10 mouse cellular contexts compared by ENCODE assay signal in the genomic region with DNA sequence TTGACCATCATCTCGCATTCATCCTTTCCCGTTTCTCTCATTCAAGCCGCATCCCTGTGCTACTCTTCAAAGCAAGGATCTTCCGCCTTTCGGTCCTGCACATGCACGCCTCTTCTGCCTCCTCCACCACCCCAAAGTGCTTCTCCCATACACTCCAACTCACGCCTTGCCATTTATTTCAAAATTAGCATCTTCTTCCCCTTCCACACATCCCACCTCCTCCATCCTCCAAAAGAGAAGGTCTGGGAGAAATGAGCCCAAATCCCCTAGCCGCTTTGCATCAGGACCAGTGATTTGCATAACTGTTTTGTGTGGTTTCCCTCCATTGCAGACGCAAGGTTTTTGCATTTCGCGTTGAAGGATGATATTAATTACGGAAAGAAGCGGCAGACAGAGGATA. TPM values are rescaled to one million over a fixed set of nuclear protein-coding genes. Genes with fewer than 3 reads are reported as not detected.
DNase-seq lines count a peak whose midpoint lies in the region; ATAC-seq lines count a peak whose summit lies in the region.
"Had no signal": no experiment of that assay in that cellular context is flagged by ENCODE, and none has a peak within 500 bp of the region (broad histone marks: within the 10 kb centered on the region; RNA-seq: fewer than 3 reads in every experiment).

No protein-coding gene starts in this region.

- peak overlapping the region; percentile 67 for H3K4me3 ChIP-seq in forebrain, embryonic 11.5 days (ENCODE audit: low read depth, low read length)
- H3K4me3 ChIP-seq in midbrain, embryonic 10.5 days: peak overlapping the region; percentile 79
- H3K4me3 ChIP-seq in liver, embryonic 11.5 days (ENCODE audit: low read depth, low read length): no peak overlapping the region

- H3K36me3 ChIP-seq in forebrain, embryonic 11.5 days (ENCODE audit: control insufficient read depth, insufficient read depth, low read length): no peaks in the 10 kb centered on the region
- H3K36me3 ChIP-seq in midbrain, embryonic 10.5 days: no peaks in the 10 kb centered on the region
- H3K36me3 ChIP-seq in liver, embryonic 11.5 days (ENCODE audit: control insufficient read depth, insufficient read depth, low read length): no peaks in the 10 kb centered on the region

- DNase-seq in embryo, embryonic 10.5 days (ENCODE audit: low spot score): peak; percentile 22
- no peak for DNase-seq in embryo, embryonic 10 days (ENCODE audit: low spot score)
- DNase-seq in brain, adult 2 months (ENCODE audit: low read depth, low spot score): peak; percentile 78
- DNase-seq in forebrain, embryonic 11.5 days (ENCODE audit: low spot score): peak; percentile 43
- DNase-seq in midbrain, embryonic 10.5 days (ENCODE audit: low spot score): peak; percentile 23
- DNase-seq in liver, embryonic 11.5 days (ENCODE audit: low spot score): no peak
- DNase-seq in thymus, adult 18-20 months: no peak
- DNase-seq in gastrocnemius, postnatal 25 days: no peak
- DNase-seq: kidney, postnatal 14 days; lung, postnatal 4 days had no signal

- peak overlapping the region; percentile 79 for H3K4me2 ChIP-seq in forebrain, embryonic 11.5 days (ENCODE audit: low read depth, low read length, severe bottlenecking)
- H3K4me2 ChIP-seq in liver, embryonic 11.5 days: no peak overlapping the region

- H3K27me3 ChIP-seq in forebrain, embryonic 11.5 days (ENCODE audit: control insufficient read depth, insufficient read depth, low read length): peaks cover 3% of the 10 kb centered on the region; the same call in 1 of the 2 replicates
- peaks cover 38% of the 10 kb centered on the region for H3K27me3 ChIP-seq in midbrain, embryonic 10.5 days (ENCODE audit: low read depth, poor library complexity, severe bottlenecking)
- H3K27me3 ChIP-seq in liver, embryonic 11.5 days (replicated peaks; ENCODE audit: control insufficient read depth, insufficient read depth, low read length): peaks cover 32% of the 10 kb centered on the region

- H3K4me1 ChIP-seq in forebrain, embryonic 11.5 days (replicated peaks; ENCODE audit: control insufficient read depth, insufficient read depth, low read length): peaks cover 3% of the 10 kb centered on the region; the same call in 1 of the 2 replicates
- peaks cover 27% of the 10 kb centered on the region for H3K4me1 ChIP-seq in midbrain, embryonic 10.5 days
- H3K4me1 ChIP-seq in liver, embryonic 11.5 days (replicated peaks; ENCODE audit: control insufficient read depth, insufficient read depth, low read length): no peaks in the 10 kb centered on the region

- no peak for ATAC-seq in forebrain, embryonic 11.5 days (replicated peaks; ENCODE audit: low FRiP score)
- ATAC-seq in liver, embryonic 11.5 days (replicated peaks; ENCODE audit: low FRiP score): no peak

- no peaks in the 10 kb centered on the region for H3K9me3 ChIP-seq in forebrain, embryonic 11.5 days (ENCODE audit: control insufficient read depth, low read length)
- 0 out of 2 replicates have a peak, but pooled peaks cover 7% of the 10 kb centered on the region for H3K9me3 ChIP-seq in midbrain, embryonic 10.5 days (replicated peaks)
- H3K9me3 ChIP-seq in liver, embryonic 11.5 days (ENCODE audit: control insufficient read depth, low read length): no peaks in the 10 kb centered on the region

- H3K9ac ChIP-seq in forebrain, embryonic 11.5 days (ENCODE audit: low read length): peak overlapping the region; percentile 20; the same call in 1 of the 2 replicates
- no peak overlapping the region for H3K9ac ChIP-seq in liver, embryonic 11.5 days (ENCODE audit: low read depth, low read length)

- no peak overlapping the region for H3K27ac ChIP-seq in forebrain, embryonic 11.5 days (ENCODE audit: low read depth, low read length)
- no peak overlapping the region for H3K27ac ChIP-seq in midbrain, embryonic 10.5 days (replicated peaks)
- no peak overlapping the region for H3K27ac ChIP-seq in liver, embryonic 11.5 days (ENCODE audit: low read depth, low read length)

- WGBS in forebrain, embryonic 11.5 days: 8% methylated on average over 13 of the region's 13 CpGs
- WGBS in midbrain, embryonic 10.5 days: 5% methylated on average over 13 of the region's 13 CpGs
- 8% methylated on average over 13 of the region's 13 CpGs for WGBS in liver, embryonic 11.5 days

RNA-seq across cellular contexts. Expression of gene Cadm2, which starts 1.9 kb away (rescaled TPM):
- polyA plus RNA-seq in forebrain, embryonic 11.5 days (2014; fragmentation: Nextera tagmentation; extraction: Ambion mirVana): 4.7 and 5.2 TPM in 2 replicates
- polyA plus RNA-seq in midbrain, embryonic 10.5 days (2016; fragmentation: Nextera tagmentation; extraction: Ambion mirVana): 0.78 and 1.4 TPM in 2 replicates
- polyA plus RNA-seq in liver, embryonic 11.5 days (2014; fragmentation: Nextera tagmentation; extraction: Ambion mirVana): 0.45 and 0.52 TPM in 2 replicates
- total RNA-seq in gastrocnemius, postnatal 25 days (2021): 1 to 10 TPM in 1 of 2 experiments, under 1 TPM in 1; 0.20 to 1.3 TPM

Comparison
In these comparisons a context has a peak if more than half of its experiments do, and no peak if none do; other contexts are left out.
1. DNase-seq: peak in embryo, embryonic 10.5 days (single experiment), brain, adult 2 months (single experiment), forebrain, embryonic 11.5 days (single experiment) and midbrain, embryonic 10.5 days (single experiment); none in embryo, embryonic 10 days (single experiment), liver, embryonic 11.5 days (single experiment), thymus, adult 18-20 months (0 of 2) and gastrocnemius, postnatal 25 days (single experiment).